Comparison of ENCODE assay signal across 17 mouse cellular contexts in the genomic region with DNA sequence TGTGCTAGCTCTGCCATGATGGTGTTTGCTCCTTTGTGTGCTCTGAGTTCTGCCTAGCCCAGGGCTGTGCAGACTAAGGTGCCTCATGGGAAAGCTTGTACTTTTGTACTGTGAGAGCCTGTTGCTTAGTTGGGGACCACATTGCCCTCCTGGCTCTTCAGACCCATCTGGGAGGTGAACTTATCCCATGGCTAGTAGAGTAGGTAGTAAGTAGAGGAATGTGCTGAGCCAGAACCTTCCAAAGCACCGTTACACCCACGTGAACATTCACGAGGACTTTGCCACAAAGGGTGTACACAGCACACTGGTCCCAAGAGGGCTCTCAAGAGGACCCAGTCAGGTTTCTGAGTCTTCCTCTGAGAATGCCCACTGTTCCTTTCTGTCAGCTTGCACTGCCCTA. TPM values are rescaled to one million over a fixed set of nuclear protein-coding genes. Genes with fewer than 3 reads are reported as not detected.
DNase-seq lines count a peak whose midpoint lies in the region; ATAC-seq and TF ChIP-seq lines count a peak whose summit lies in the region.
"Had no signal": no experiment of that assay in that cellular context is flagged by ENCODE, and none has a peak within 500 bp of the region (broad histone marks: within the 10 kb centered on the region; RNA-seq: fewer than 3 reads in every experiment).

No protein-coding gene starts in this region.

- TF ChIP-seq POLR2A in liver, adult 2 months (IDR thresholded peaks at IDR 0.05; ENCODE audit: extremely low read depth, insufficient read depth, low read length) = no peak

- H3K9ac ChIP-seq in intestine, embryonic 15.5 days = no peak overlapping the region
- no peak overlapping the region for H3K9ac ChIP-seq in intestine, postnatal 0 days (ENCODE audit: low read depth, low read length)
- no peak overlapping the region for H3K9ac ChIP-seq in liver, adult 2 months (ENCODE audit: low read depth, low read length)
- H3K9ac ChIP-seq in liver, embryonic 11.5 days (ENCODE audit: low read depth, low read length) = no peak overlapping the region
- no peak overlapping the region for H3K9ac ChIP-seq in intestine, embryonic 16.5 days (ENCODE audit: low read depth, low read length)
- no peak overlapping the region for H3K9ac ChIP-seq in limb, embryonic 13.5 days
- H3K9ac ChIP-seq: embryonic facial prominence, embryonic 13.5 days; hindbrain, embryonic 14.5 days had no signal

- 60% methylated on average over 3 of the region's 3 CpGs for WGBS in intestine, embryonic 15.5 days
- WGBS in intestine, postnatal 0 days = 45% methylated on average over 3 of the region's 3 CpGs
- 40% methylated on average over 3 of the region's 3 CpGs for WGBS in liver, adult 2 months
- WGBS in liver, embryonic 11.5 days = 84% methylated on average over 3 of the region's 3 CpGs
- 58% methylated on average over 3 of the region's 3 CpGs for WGBS in intestine, embryonic 16.5 days
- WGBS in limb, embryonic 13.5 days = 64% methylated on average over 3 of the region's 3 CpGs

- peaks cover 74% of the 10 kb centered on the region for H3K4me1 ChIP-seq in intestine, embryonic 15.5 days (replicated peaks)
- peaks cover 20% of the 10 kb centered on the region for H3K4me1 ChIP-seq in intestine, postnatal 0 days (replicated peaks; ENCODE audit: control insufficient read depth, insufficient read depth, low read length)
- H3K4me1 ChIP-seq in liver, adult 2 months (ENCODE audit: control insufficient read depth, insufficient read depth, low read length) = peaks cover 41% of the 10 kb centered on the region
- peaks cover 57% of the 10 kb centered on the region for H3K4me1 ChIP-seq in liver, embryonic 11.5 days (replicated peaks; ENCODE audit: control insufficient read depth, insufficient read depth, low read length)
- peaks cover 64% of the 10 kb centered on the region for H3K4me1 ChIP-seq in intestine, embryonic 16.5 days (ENCODE audit: control insufficient read depth, insufficient read depth, low read length)
- H3K4me1 ChIP-seq in limb, embryonic 13.5 days = peaks cover 96% of the 10 kb centered on the region

- H3K27ac ChIP-seq in intestine, embryonic 15.5 days = peak overlapping the region; percentile 40; the same call in 1 of the 2 replicates
- H3K27ac ChIP-seq in intestine, postnatal 0 days (ENCODE audit: low read depth, low read length) = no peak overlapping the region
- 0 out of 2 replicates have a peak overlapping the region, but pooled peaks have one; percentile 16 for H3K27ac ChIP-seq in liver, adult 2 months (replicated peaks; ENCODE audit: insufficient read depth, low read depth, low read length)
- H3K27ac ChIP-seq in liver, embryonic 11.5 days (ENCODE audit: low read depth, low read length) = no peak overlapping the region
- peak overlapping the region; percentile 6; the same call in 1 of the 2 replicates for H3K27ac ChIP-seq in intestine, embryonic 16.5 days (ENCODE audit: low read length)
- H3K27ac ChIP-seq in limb, embryonic 13.5 days = peak overlapping the region; percentile 48; the same call in 1 of the 2 replicates
- H3K27ac ChIP-seq: embryonic facial prominence, embryonic 13.5 days; hindbrain, embryonic 14.5 days had no signal

- H3K27me3 ChIP-seq in intestine, embryonic 15.5 days (replicated peaks) = no peaks in the 10 kb centered on the region
- no peaks in the 10 kb centered on the region for H3K27me3 ChIP-seq in intestine, postnatal 0 days (replicated peaks; ENCODE audit: control insufficient read depth, insufficient read depth, low read length)
- H3K27me3 ChIP-seq in liver, adult 2 months (ENCODE audit: control insufficient read depth, insufficient read depth, low read length) = no peaks in the 10 kb centered on the region
- H3K27me3 ChIP-seq in liver, embryonic 11.5 days (replicated peaks; ENCODE audit: control insufficient read depth, insufficient read depth, low read length) = no peaks in the 10 kb centered on the region
- H3K27me3 ChIP-seq in intestine, embryonic 16.5 days (replicated peaks; ENCODE audit: control insufficient read depth, insufficient read depth, low read length) = no peaks in the 10 kb centered on the region
- no peaks in the 10 kb centered on the region for H3K27me3 ChIP-seq in limb, embryonic 13.5 days
- H3K27me3 ChIP-seq: embryonic facial prominence, embryonic 13.5 days had no signal

- peak; percentile 54 for DNase-seq in liver, adult 2 months (ENCODE audit: extremely low read depth, low read depth, low spot score)
- no peak for DNase-seq in liver, embryonic 11.5 days (ENCODE audit: low spot score)
- DNase-seq in right cerebral cortex, postnatal 25 days = no peak
- DNase-seq: adrenal gland, postnatal 25 days; cerebellum, adult 11 months; cerebellum, postnatal 14 days; heart, adult 18-20 months; heart, postnatal 36 days; lung, adult 2 months; thymus, adult 18-20 months had no signal

- no peaks in the 10 kb centered on the region for H3K36me3 ChIP-seq in intestine, embryonic 15.5 days
- H3K36me3 ChIP-seq in intestine, postnatal 0 days (ENCODE audit: control insufficient read depth, insufficient read depth) = 0 out of 2 replicates have a peak, but pooled peaks cover 11% of the 10 kb centered on the region
- H3K36me3 ChIP-seq in liver, adult 2 months (ENCODE audit: control insufficient read depth, insufficient read depth, low read length) = no peaks in the 10 kb centered on the region
- peaks cover 5% of the 10 kb centered on the region; the same call in 1 of the 2 replicates for H3K36me3 ChIP-seq in liver, embryonic 11.5 days (ENCODE audit: control insufficient read depth, insufficient read depth, low read length)
- no peaks in the 10 kb centered on the region for H3K36me3 ChIP-seq in intestine, embryonic 16.5 days (ENCODE audit: control insufficient read depth, insufficient read depth, low read length)
- H3K36me3 ChIP-seq in limb, embryonic 13.5 days = peaks cover 35% of the 10 kb centered on the region

- H3K9me3 ChIP-seq in intestine, embryonic 15.5 days = no peaks in the 10 kb centered on the region
- no peaks in the 10 kb centered on the region for H3K9me3 ChIP-seq in intestine, postnatal 0 days (ENCODE audit: control insufficient read depth)
- no peaks in the 10 kb centered on the region for H3K9me3 ChIP-seq in liver, embryonic 11.5 days (ENCODE audit: control insufficient read depth, low read length)
- no peaks in the 10 kb centered on the region for H3K9me3 ChIP-seq in intestine, embryonic 16.5 days (ENCODE audit: control insufficient read depth, low read length)
- H3K9me3 ChIP-seq in limb, embryonic 13.5 days = no peaks in the 10 kb centered on the region
- H3K9me3 ChIP-seq: embryonic facial prominence, embryonic 13.5 days had no signal

- TF ChIP-seq CTCF in intestine, postnatal 0 days (IDR thresholded peaks at IDR 0.05; ENCODE audit: low read depth) = no peak
- no peak for TF ChIP-seq CTCF in liver, adult 2 months (IDR thresholded peaks at IDR 0.05; ENCODE audit: low read depth, low read length)

- H3K79me2 ChIP-seq in liver, adult 2 months (ENCODE audit: control insufficient read depth, insufficient read depth, low read length) = peaks cover 32% of the 10 kb centered on the region

- H3K4me3 ChIP-seq in intestine, embryonic 15.5 days (replicated peaks) = no peak overlapping the region
- no peak overlapping the region for H3K4me3 ChIP-seq in intestine, postnatal 0 days (ENCODE audit: low read depth, low read length)
- no peak overlapping the region for H3K4me3 ChIP-seq in liver, adult 2 months (ENCODE audit: insufficient read depth, low read depth, low read length)
- H3K4me3 ChIP-seq in liver, embryonic 11.5 days (ENCODE audit: low read depth, low read length) = no peak overlapping the region
- no peak overlapping the region for H3K4me3 ChIP-seq in intestine, embryonic 16.5 days (ENCODE audit: low read length)
- H3K4me3 ChIP-seq in limb, embryonic 13.5 days = no peak overlapping the region
- H3K4me3 ChIP-seq: embryonic facial prominence, embryonic 13.5 days had no signal

- no peak for ATAC-seq in intestine, embryonic 15.5 days
- ATAC-seq in intestine, postnatal 0 days = no peak
- no peak for ATAC-seq in liver, embryonic 11.5 days (replicated peaks; ENCODE audit: low FRiP score)
- ATAC-seq in intestine, embryonic 16.5 days = no peak
- ATAC-seq in limb, embryonic 13.5 days (ENCODE audit: low FRiP score, low read depth) = no peak
- ATAC-seq: midbrain, embryonic 16.5 days had no signal

- no peak overlapping the region for H3K4me2 ChIP-seq in intestine, embryonic 15.5 days (replicated peaks)
- no peak overlapping the region for H3K4me2 ChIP-seq in intestine, postnatal 0 days (replicated peaks; ENCODE audit: low read depth)
- H3K4me2 ChIP-seq in liver, embryonic 11.5 days = no peak overlapping the region
- no peak overlapping the region for H3K4me2 ChIP-seq in intestine, embryonic 16.5 days (ENCODE audit: low read depth, low read length)
- H3K4me2 ChIP-seq in limb, embryonic 13.5 days (replicated peaks) = no peak overlapping the region
- H3K4me2 ChIP-seq: embryonic facial prominence, embryonic 13.5 days; hindbrain, embryonic 14.5 days had no signal

RNA-seq across cellular contexts. Expression of a gene that starts 48.1 kb away (rescaled TPM):
- polyA plus RNA-seq in intestine, embryonic 15.5 days (2015; fragmentation: Nextera tagmentation; extraction: Ambion mirVana) = 83.7 and 86.0 TPM in 2 replicates
- 42.8 and 45.2 TPM in 2 replicates for polyA plus RNA-seq in intestine, postnatal 0 days (2015; fragmentation: Nextera tagmentation; extraction: Ambion mirVana)
- total RNA-seq in liver, adult 2 months (2014; rRNA removed) = 12.9 and 19.8 TPM in 2 replicates
- polyA plus RNA-seq in liver, adult 2 months (2012; rRNA removed) = 32.8 and 36.7 TPM in 2 replicates
- polyA plus RNA-seq in liver, embryonic 11.5 days (2014; fragmentation: Nextera tagmentation; extraction: Ambion mirVana) = 71.1 and 89.0 TPM in 2 replicates
- polyA plus RNA-seq in intestine, embryonic 16.5 days (2015; fragmentation: Nextera tagmentation; extraction: Ambion mirVana) = 38.0 and 53.4 TPM in 2 replicates
- 171 and 173 TPM in 2 replicates for polyA plus RNA-seq in limb, embryonic 13.5 days (2015; fragmentation: Nextera tagmentation; extraction: Ambion mirVana)

Comparison
In these comparisons a context has a peak if more than half of its experiments do, and no peak if none do; other contexts are left out.
1. H3K27ac ChIP-seq: peak in intestine, embryonic 15.5 days (single experiment), liver, adult 2 months (single experiment), intestine, embryonic 16.5 days (single experiment) and limb, embryonic 13.5 days (single experiment); none in intestine, postnatal 0 days (single experiment) and liver, embryonic 11.5 days (single experiment).